Mouse (Mus musculus) MEL (cell line): ENCODE results near the gene Nptn. TPM values are rescaled to one million over a fixed set of nuclear protein-coding genes. Genes with fewer than 3 reads are reported as not detected.

Experiments
- DNase-seq: peaks from one replicate; pipeline ENCODE4 v3.0.0; 2011; ENCODE audit warnings: low read depth, low spot score
- H3K27ac ChIP-seq: 2 replicates; pipeline ENCODE4 v1.5.1; 2012; ENCODE audit warnings: low read depth, mild to moderate bottlenecking, control low read depth, low read length, moderate library complexity; ENCODE audit not compliant: control insufficient read depth
- H3K27me3 ChIP-seq, 2 experiments: fragments of 150-350 bp in 1 of 2; sonication (generic) in 1 of 2; 2 replicates each; pipeline ENCODE4 v1.6.1; 2012; ENCODE audit warnings: low read length in 2 of 2, mild to moderate bottlenecking in 2 of 2, improper control_type of control experiment in 1 of 2, moderate library complexity in 1 of 2; ENCODE audit not compliant: insufficient read depth in 2 of 2, control insufficient read depth in 1 of 2
- H3K36me3 ChIP-seq, 2 experiments: 2 replicates each; pipeline ENCODE4 v1.6.1; 2012 to 2014; ENCODE audit warnings: low read length in 2 of 2, improper control_type of control experiment in 1 of 2, inconsistent platforms in 1 of 2, mild to moderate bottlenecking in 1 of 2; ENCODE audit not compliant: insufficient read depth in 2 of 2, control insufficient read depth in 1 of 2
- H3K4me1 ChIP-seq, 2 experiments: fragments of 150-350 bp in 1 of 2; sonication (generic) in 1 of 2; 2 replicates each; pipeline ENCODE4 v1.6.1; 2012; ENCODE audit warnings: low read length in 2 of 2, improper control_type of control experiment in 1 of 2, mild to moderate bottlenecking in 1 of 2; ENCODE audit not compliant: insufficient read depth in 2 of 2, control insufficient read depth in 1 of 2
- H3K4me3 ChIP-seq, 2 experiments: fragments of 150-350 bp in 1 of 2; sonication (generic) in 1 of 2; 2 replicates each; pipeline ENCODE4 v1.5.1; 2012; ENCODE audit warnings: low read depth in 2 of 2, low read length in 2 of 2, mild to moderate bottlenecking in 2 of 2, moderate library complexity in 2 of 2, control low read depth in 1 of 2, improper control_type of control experiment in 1 of 2; ENCODE audit not compliant: control insufficient read depth in 1 of 2, insufficient read depth in 1 of 2
- H3K79me2 ChIP-seq: 2 replicates; pipeline ENCODE4 v1.6.1; 2012; ENCODE audit warnings: mild to moderate bottlenecking, low read length, moderate library complexity; ENCODE audit not compliant: control insufficient read depth, poor library complexity, insufficient read depth
- H3K9ac ChIP-seq: 2 replicates; pipeline ENCODE4 v1.6.1; 2012; ENCODE audit warnings: low read depth, mild to moderate bottlenecking, control low read depth, low read length, moderate library complexity; ENCODE audit not compliant: control insufficient read depth, poor library complexity, severe bottlenecking
- H3K9me3 ChIP-seq: fragments of 150-350 bp; sonication (generic); replicated peaks from 2 replicates; pipeline ENCODE4 v1.6.1; 2012; ENCODE audit warnings: mild to moderate bottlenecking, low read length, improper control_type of control experiment, moderate library complexity; ENCODE audit not compliant: insufficient read depth
- CHD1 ChIP-seq: IDR thresholded peaks from 2 replicates; pipeline ENCODE4 v1.6.1; 2012; ENCODE audit warnings: low read depth, mild to moderate bottlenecking, inconsistent platforms, low read length, improper control_type of control experiment
- CHD2 ChIP-seq: IDR thresholded peaks from 2 replicates; pipeline ENCODE4 v1.6.1; 2011; ENCODE audit warnings: low read length, improper control_type of control experiment
- CTCF ChIP-seq, 3 experiments: IDR thresholded peaks in 2 of 3; conservative IDR thresholded peaks in 1 of 3; 2 replicates each; pipeline ENCODE4 v1.5.1; 2011 to 2012; ENCODE audit warnings: low read length in 3 of 3, low read depth in 2 of 3, mild to moderate bottlenecking in 2 of 3, improper control_type of control experiment in 1 of 3, inconsistent platforms in 1 of 3, mixed read lengths in 1 of 3, moderate library complexity in 1 of 3; ENCODE audit not compliant: control insufficient read depth in 1 of 3, insufficient read depth in 1 of 3, poor library complexity in 1 of 3, severe bottlenecking in 1 of 3
- E2F4 ChIP-seq: IDR thresholded peaks from 2 replicates; pipeline ENCODE4 v1.6.1; 2011; ENCODE audit warnings: low read depth, low read length, improper control_type of control experiment, borderline replicate concordance
- ELF1 ChIP-seq: IDR thresholded peaks from 2 replicates; pipeline ENCODE4 v1.6.1; 2014; ENCODE audit warnings: low read depth, mild to moderate bottlenecking, inconsistent platforms, low read length, improper control_type of control experiment, moderate library complexity
- ETS1 ChIP-seq: IDR thresholded peaks from 2 replicates; pipeline ENCODE4 v1.6.1; 2012; ENCODE audit warnings: low read depth, mild to moderate bottlenecking, inconsistent platforms, low read length, improper control_type of control experiment, moderate library complexity
- GATA1 ChIP-seq: IDR thresholded peaks from 2 replicates; pipeline ENCODE4 v1.6.1; 2011; ENCODE audit warnings: low read depth, low read length, improper control_type of control experiment
- JUND ChIP-seq: IDR thresholded peaks from 2 replicates; pipeline ENCODE4 v1.6.1; 2011; ENCODE audit warnings: low read depth, mild to moderate bottlenecking, improper control_type of control experiment, low read length
- KAT2A ChIP-seq: conservative IDR thresholded peaks from 2 replicates; pipeline ENCODE4 v1.6.1; 2012; ENCODE audit warnings: low read depth, low read length, improper control_type of control experiment, inconsistent platforms
- MAX ChIP-seq: IDR thresholded peaks from 2 replicates; pipeline ENCODE4 v1.6.1; 2011; ENCODE audit warnings: low read length, improper control_type of control experiment
- MAZ ChIP-seq: IDR thresholded peaks from 2 replicates; pipeline ENCODE4 v1.6.1; 2012; ENCODE audit warnings: low read depth, mild to moderate bottlenecking, inconsistent platforms, low read length, improper control_type of control experiment
- MXI1 ChIP-seq: IDR thresholded peaks from 2 replicates; pipeline ENCODE4 v1.6.1; 2011; ENCODE audit warnings: mild to moderate bottlenecking, low read depth, low read length, improper control_type of control experiment
- MYC ChIP-seq: IDR thresholded peaks from 2 replicates; pipeline ENCODE4 v1.6.1; 2011; ENCODE audit warnings: low read depth, mild to moderate bottlenecking, low read length, improper control_type of control experiment, moderate library complexity
- NELFE ChIP-seq: IDR thresholded peaks from 2 replicates; pipeline ENCODE4 v1.6.1; 2011; ENCODE audit warnings: low read depth, low read length, improper control_type of control experiment
- NRF1 ChIP-seq: IDR thresholded peaks from 2 replicates; pipeline ENCODE4 v1.6.1; 2014; ENCODE audit warnings: low read depth, mild to moderate bottlenecking, inconsistent platforms, low read length, improper control_type of control experiment, moderate library complexity; ENCODE audit not compliant: poor library complexity, insufficient read depth, severe bottlenecking
- POLR2A ChIP-seq, 2 experiments: IDR thresholded peaks; 2 replicates each; pipeline ENCODE4 v1.6.1; 2011 to 2012; ENCODE audit warnings: low read length in 2 of 2, mild to moderate bottlenecking in 2 of 2, control low read depth in 1 of 2, improper control_type of control experiment in 1 of 2, low read depth in 1 of 2, moderate library complexity in 1 of 2; ENCODE audit not compliant: control insufficient read depth in 1 of 2, insufficient read depth in 1 of 2, poor library complexity in 1 of 2
- POLR2AphosphoS2 ChIP-seq: IDR thresholded peaks from 2 replicates; pipeline ENCODE4 v1.6.1; 2011; ENCODE audit warnings: low read length, improper control_type of control experiment
- RAD21 ChIP-seq: IDR thresholded peaks from 2 replicates; pipeline ENCODE4 v1.6.1; 2011; ENCODE audit warnings: mild to moderate bottlenecking, low read depth, low read length, improper control_type of control experiment
- RCOR1 ChIP-seq: IDR thresholded peaks from 2 replicates; pipeline ENCODE4 v1.6.1; 2012; ENCODE audit warnings: low read depth, mild to moderate bottlenecking, inconsistent platforms, low read length, improper control_type of control experiment
- SIN3A ChIP-seq: IDR thresholded peaks from 2 replicates; pipeline ENCODE4 v1.6.1; 2012; ENCODE audit warnings: low read length, improper control_type of control experiment, inconsistent platforms
- TAL1 ChIP-seq: IDR thresholded peaks from 2 replicates; pipeline ENCODE4 v1.6.1; 2012; ENCODE audit warnings: mild to moderate bottlenecking, inconsistent platforms, low read length, moderate library complexity, mixed read lengths
- TCF12 ChIP-seq: IDR thresholded peaks from 2 replicates; pipeline ENCODE4 v1.6.1; 2014; ENCODE audit warnings: low read depth, mild to moderate bottlenecking, inconsistent platforms, low read length, improper control_type of control experiment, moderate library complexity
- USF1 ChIP-seq: IDR thresholded peaks from 2 replicates; pipeline ENCODE4 v1.6.1; 2014; ENCODE audit warnings: low read depth, mild to moderate bottlenecking, inconsistent platforms, low read length, improper control_type of control experiment, moderate library complexity
- USF2 ChIP-seq, 2 experiments: IDR thresholded peaks; 2 replicates each; pipeline ENCODE4 v1.6.1; 2011 to 2012; ENCODE audit warnings: improper control_type of control experiment in 2 of 2, low read length in 2 of 2, borderline replicate concordance in 1 of 2, inconsistent platforms in 1 of 2, low read depth in 1 of 2, mild to moderate bottlenecking in 1 of 2; ENCODE audit not compliant: insufficient read depth in 1 of 2
- ZC3H11A ChIP-seq: IDR thresholded peaks from 2 replicates; pipeline ENCODE4 v1.6.1; 2012; ENCODE audit warnings: low read depth, mild to moderate bottlenecking, inconsistent platforms, low read length, improper control_type of control experiment
- ZNF384 ChIP-seq: IDR thresholded peaks from 2 replicates; pipeline ENCODE4 v1.6.1; 2012; ENCODE audit warnings: low read depth, mild to moderate bottlenecking, inconsistent platforms, low read length, improper control_type of control experiment
- polyA plus RNA-seq, 2 experiments: library from polyadenylated mRNA; stranded (reverse) in 1 of 2; unstranded in 1 of 2; fragments of >175 nt in 1 of 2; fragments of >200 nt in 1 of 2; gene quantifications; 2 replicates each; pipeline versions ENCODE4 v1.2.1 to v1.2.4; 2012; ENCODE audit warnings: low replicate concordance in 2 of 2, low read depth in 1 of 2; ENCODE audit not compliant: insufficient read length in 2 of 2, insufficient read depth in 1 of 2, missing spikeins in 1 of 2
- total RNA-seq: library from RNA; depleted of rRNA; stranded (reverse); fragments of 300-350 nt; gene quantifications from 2 replicates; pipeline ENCODE4 v1.2.3, GENCODE M21; 2012

The Nptn gene
- total and polyA plus RNA-seq, 3 experiments = 71.4 to 199 TPM; not detected in 1

DNA sequence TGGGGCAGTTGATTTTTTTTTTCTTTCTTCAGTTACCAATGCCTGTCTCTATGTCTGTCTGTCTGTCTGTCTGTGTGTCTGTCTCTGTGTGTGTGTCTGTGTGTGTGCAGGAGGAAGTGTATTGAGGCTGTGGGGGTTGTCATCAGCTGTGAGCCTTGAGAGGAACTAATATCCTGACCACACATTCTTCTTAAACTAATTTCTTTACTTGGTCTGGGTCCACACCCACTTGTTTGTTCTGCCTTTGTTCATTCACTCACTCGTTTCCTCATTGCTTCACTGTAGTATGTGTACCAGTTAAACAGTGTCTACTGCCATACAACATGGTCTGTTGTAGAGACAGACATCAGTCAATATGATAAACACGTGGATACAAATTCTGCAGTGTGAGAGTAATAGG is 45.2 kb downstream of the Nptn start:
- Histone ChIP-seq H3K79me2 (no peaks in the 10 kb centered on the region), H3K36me3 (peaks cover 9 to 24% of the 10 kb centered on the region in 2 experiments), H3K9me3 (no peaks in the 10 kb centered on the region), H3K9ac (no peak overlapping the region), H3K27me3 (no peaks in the 10 kb centered on the region), H3K27ac (no peak overlapping the region), H3K4me3 (no peak overlapping the region), H3K4me1 (peaks cover 0 to 3% of the 10 kb centered on the region in 2 experiments; a peak in 2 of 4 replicates)
- TF ChIP-seq SIN3A (peak; percentile 32; the same call in 1 of the 2 replicates), ELF1 (no peak), E2F4 (no peak), POLR2A (IDR thresholded peaks at IDR 0.05; ENCODE audit: control insufficient read depth in 1 of 2, insufficient read depth in 1 of 2, low read depth in 1 of 2, low read length in 2 of 2, poor library complexity in 1 of 2) (no peak), NELFE (no peak), ZNF384 (0 out of 2 replicates have a peak, but pooled peaks have one; percentile 33), MXI1 (no peak), ZC3H11A (no peak), MAX (no peak), MYC (no peak), USF1 (no peak), TCF12 (no peak), CTCF (IDR thresholded peaks at IDR 0.05 in 2 of 3, conservative IDR thresholded peaks at IDR 0.05 in 1 of 3; ENCODE audit: control insufficient read depth in 1 of 3, insufficient read depth in 1 of 3, low read depth in 2 of 3, low read length in 3 of 3, poor library complexity in 1 of 3, severe bottlenecking in 1 of 3) (no peak), TAL1 (no peak), CHD1 (no peak), NRF1 (no peak), RCOR1 (no peak), CHD2 (no peak), KAT2A (no peak), JUND (no peak), ETS1 (peak; percentile 69; the same call in 1 of the 2 replicates), RAD21 (no peak)
- peak; percentile 64 for DNase-seq

DNA sequence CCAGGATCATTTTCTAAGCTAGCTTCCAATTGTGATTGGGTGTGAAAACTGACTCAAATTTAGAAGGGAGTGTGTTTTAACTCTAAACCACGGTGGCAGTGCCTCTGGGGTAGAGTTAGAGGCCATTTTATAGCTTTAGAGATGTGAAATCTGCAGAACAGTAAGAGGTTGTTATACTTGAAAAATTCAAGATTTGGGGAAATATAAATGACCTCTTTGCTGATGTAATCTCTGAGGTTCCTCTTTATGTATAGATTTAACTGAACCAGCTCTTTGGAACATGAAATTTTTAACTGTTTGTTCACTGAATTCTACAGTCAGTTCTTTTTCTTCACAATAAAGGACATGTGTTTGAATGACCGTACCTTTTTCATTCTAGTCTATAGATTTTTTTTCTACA is 48.4 kb downstream of the Nptn start:
- no peak for TF ChIP-seq GATA1
- TF ChIP-seq POLR2A (IDR thresholded peaks at IDR 0.05; ENCODE audit: control insufficient read depth in 1 of 2, insufficient read depth in 1 of 2, low read depth in 1 of 2, low read length in 2 of 2, poor library complexity in 1 of 2) = no peak
- no peak for TF ChIP-seq CHD2
- TF ChIP-seq POLR2AphosphoS2 = no peak
- no peak for TF ChIP-seq USF2 (IDR thresholded peaks at IDR 0.05; ENCODE audit: borderline replicate concordance in 1 of 2, insufficient read depth in 1 of 2, low read depth in 1 of 2, low read length in 2 of 2)
- TF ChIP-seq NELFE = no peak
- TF ChIP-seq MYC = no peak
- no peak for TF ChIP-seq USF1
- no peak for TF ChIP-seq JUND
- TF ChIP-seq MAZ = no peak
- H3K27ac ChIP-seq = no peak overlapping the region
- H3K27me3 ChIP-seq = no peaks in the 10 kb centered on the region
- H3K36me3 ChIP-seq = peaks cover 9 to 28% of the 10 kb centered on the region in 2 experiments
- H3K4me3 ChIP-seq = no peak overlapping the region
- no peak for DNase-seq
- H3K4me1 ChIP-seq = peaks cover 0 to 3% of the 10 kb centered on the region in 2 experiments; a peak in 2 of 4 replicates
- H3K9ac ChIP-seq = no peak overlapping the region
- H3K9me3 ChIP-seq = no peaks in the 10 kb centered on the region
- H3K79me2 ChIP-seq = no peaks in the 10 kb centered on the region
